Mouse (Mus musculus) lung, adult 2 months (tissue): ENCODE data around the gene Stox2.

ENCODE experiments used
- CTCF ChIP-seq: fragments of 200-500 bp; IDR thresholded peaks from 2 replicates; pipeline ENCODE4 v1.5.1; 2011; ENCODE audit warnings: mild to moderate bottlenecking, low read length, control low read depth; ENCODE audit not compliant: insufficient read depth
- POLR2A ChIP-seq: fragments of 200-500 bp; IDR thresholded peaks from 2 replicates; pipeline ENCODE4 v1.6.1; 2011; ENCODE audit warnings: low read depth, mild to moderate bottlenecking, control low read depth, low read length, borderline replicate concordance; ENCODE audit errors: extremely low read depth

DNA sequence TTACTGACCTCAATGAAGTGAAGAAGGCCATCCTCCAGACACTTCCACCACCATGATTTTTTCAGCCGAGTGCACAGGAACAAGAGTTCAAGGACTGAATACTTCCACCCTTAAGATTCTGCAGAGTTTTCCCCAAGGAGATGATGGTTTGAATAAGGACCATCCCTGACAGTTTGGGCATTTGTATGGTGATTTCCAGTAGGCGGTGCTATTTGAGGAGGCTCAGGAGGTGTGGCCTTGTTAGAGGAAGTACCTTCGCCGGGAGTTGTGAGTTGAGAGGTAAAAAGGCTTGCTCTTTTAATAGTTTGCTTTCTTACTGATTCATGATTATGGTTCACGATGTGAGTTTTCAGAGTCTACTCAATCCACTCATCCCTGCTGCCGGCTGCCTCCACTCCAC is 138.0 kb downstream of the Stox2 start:
- no peak for TF ChIP-seq POLR2A
- no peak for TF ChIP-seq CTCF
